15 mouse cellular contexts compared by ENCODE assay signal in the genomic region with DNA sequence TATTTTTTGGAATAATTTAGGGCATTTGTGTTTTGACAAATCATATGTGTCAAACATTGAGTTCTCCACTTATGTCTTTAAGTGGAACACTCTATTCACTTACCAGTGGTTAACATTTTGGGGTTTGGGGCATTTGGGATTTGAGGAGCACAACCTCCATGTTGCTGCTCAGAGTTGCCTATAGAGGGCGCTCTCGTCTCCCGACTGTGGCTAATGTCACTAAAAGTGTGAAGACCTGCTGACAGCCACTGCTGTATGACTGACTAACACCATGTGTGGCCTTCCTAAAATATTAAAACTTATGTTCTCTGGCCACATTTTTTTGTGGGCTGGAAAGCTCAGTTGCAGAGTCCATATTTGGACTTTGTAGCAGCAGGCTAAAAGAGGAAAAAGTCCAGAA. TPM values are rescaled to one million over a fixed set of nuclear protein-coding genes. Genes with fewer than 3 reads are reported as not detected.
DNase-seq lines count a peak whose midpoint lies in the region; ATAC-seq and TF ChIP-seq lines count a peak whose summit lies in the region.
"Had no signal": no experiment of that assay in that cellular context is flagged by ENCODE, and none has a peak within 500 bp of the region (broad histone marks: within the 10 kb centered on the region; RNA-seq: fewer than 3 reads in every experiment).

No protein-coding gene starts in this region.

- no peak overlapping the region for H3K4me3 ChIP-seq in gastrocnemius, adult 2 months
- no peak overlapping the region for H3K4me3 ChIP-seq in lung, adult 2 months (replicated peaks; ENCODE audit: extremely low read depth, low read depth, low read length)
- H3K4me3 ChIP-seq: heart, embryonic 15.5 days; midbrain, embryonic 12.5 days; neural tube, embryonic 12.5 days had no signal

- no peak for ATAC-seq in Patski
- ATAC-seq: activated CD4-positive, CD25-positive, alpha-beta regulatory T cell, adult 4 months; hindbrain, embryonic 16.5 days had no signal

- TF ChIP-seq CTCF in gastrocnemius, adult 2 months (IDR thresholded peaks at IDR 0.05): peak; percentile 27; the same call in 1 of the 2 replicates
- peak; percentile 33; the same call in 1 of the 2 replicates for TF ChIP-seq CTCF in lung, adult 2 months (IDR thresholded peaks at IDR 0.05; ENCODE audit: insufficient read depth, low read length)
- peak; percentile 50 for TF ChIP-seq CTCF in Patski (IDR thresholded peaks at IDR 0.05)

- CTCF ChIA-PET in Patski (lab: Charles Lee): no interaction called here

- H3K4me1 ChIP-seq in lung, adult 2 months (ENCODE audit: control insufficient read depth, insufficient read depth, low read length): no peaks in the 10 kb centered on the region
- H3K4me1 ChIP-seq: heart, embryonic 15.5 days; midbrain, embryonic 12.5 days; neural tube, embryonic 12.5 days had no signal

- no peak overlapping the region for H3K27ac ChIP-seq in gastrocnemius, adult 2 months
- H3K27ac ChIP-seq: heart, embryonic 15.5 days; midbrain, embryonic 12.5 days; neural tube, embryonic 12.5 days had no signal

- intact Hi-C loops in gastrocnemius, adult 2 months (cut with DNase I): no loop called here
- intact Hi-C loops in gastrocnemius, postnatal 14 days (cut with DNase I; ENCODE audit: low total_unique reads): no loop called here

- WGBS in lung, adult 2 months: 63% methylated on average over 3 of the region's 3 CpGs

- POLR2A ChIA-PET in Patski (lab: Charles Lee): no interaction called here

- no peaks in the 10 kb centered on the region for H3K27me3 ChIP-seq in Patski
- H3K27me3 ChIP-seq: heart, embryonic 15.5 days; midbrain, embryonic 12.5 days; neural tube, embryonic 12.5 days had no signal

- in situ Hi-C loops in Patski (cut with MboI; ENCODE audit: low pct_unique_long_range_greater_than_20kb): no loop called here

- TF ChIP-seq POLR2A in lung, adult 2 months (IDR thresholded peaks at IDR 0.05; ENCODE audit: borderline replicate concordance, extremely low read depth, low read depth, low read length): no peak

- no peak for DNase-seq in gastrocnemius, adult 2 months
- DNase-seq in gastrocnemius, postnatal 14 days: no peak
- no peak for DNase-seq in lung, adult 2 months
- DNase-seq in lung, postnatal 10 days: no peak
- no peak for DNase-seq in Patski (ENCODE audit: low read depth, low spot score)
- DNase-seq in induced T-regulatory cell, adult 2 months (ENCODE audit: low read depth): peak; percentile 47
- DNase-seq in ovary, postnatal 10 days (ENCODE audit: low spot score): no peak
- no peak for DNase-seq in layer of hippocampus, adult 11-12 months (ENCODE audit: low spot score)
- DNase-seq: embryo, embryonic 11 days; kidney, postnatal 25 days had no signal

RNA-seq across cellular contexts. Expression of a gene that starts 10.5 kb away (rescaled TPM):
- total RNA-seq in gastrocnemius, adult 2 months (2021): 100 to 1,000 TPM; 268 to 370 TPM
- 100 to 1,000 TPM; 335 to 409 TPM for total RNA-seq in gastrocnemius, postnatal 14 days (2021)
- polyA plus RNA-seq in lung, adult 2 months (2012; rRNA removed): 30.3 and 53.1 TPM in 2 replicates
- 217 TPM for polyA plus RNA-seq in Patski (2021)

RNA-seq across cellular contexts. Expression of a gene that starts 30.6 kb away (rescaled TPM):
- total RNA-seq in gastrocnemius, adult 2 months (2021): 1 to 10 TPM; 7.7 to 9.3 TPM
- total RNA-seq in gastrocnemius, postnatal 14 days (2021): 1 to 10 TPM; 6.6 to 7.4 TPM
- 6.1 and 9.0 TPM in 2 replicates for polyA plus RNA-seq in lung, adult 2 months (2012; rRNA removed)
- 43.9 TPM for polyA plus RNA-seq in Patski (2021)
